Mouse (Mus musculus) limb, embryonic 13.5 days (tissue): ENCODE results near the gene Snf8. TPM values are rescaled to one million over a fixed set of nuclear protein-coding genes. Genes with fewer than 3 reads are reported as not detected.
A peak's percentile ranks its signal among the peaks of the same experiment; 100 is the strongest.

Experiments
- ATAC-seq: fragments of 200-750 bp; cut with Nextera tagmentation; 2 replicates; pipeline ENCODE4 v1.8.0; 2017; ENCODE audit warnings: low read depth, moderate number of reproducible peaks, moderate TSS enrichment; ENCODE audit not compliant: low FRiP score
- H3K27ac ChIP-seq: fragments of 300-500 bp; sonication (generic); 2 replicates; pipeline ENCODE4 v1.5.1; 2015; ENCODE audit warnings: inconsistent platforms, mild to moderate bottlenecking, moderate library complexity
- H3K27me3 ChIP-seq: fragments of 300-500 bp; sonication (generic); 2 replicates; pipeline ENCODE4 v1.6.1; 2015; ENCODE audit warnings: mild to moderate bottlenecking, inconsistent platforms
- H3K36me3 ChIP-seq: fragments of 300-500 bp; sonication (generic); 2 replicates; pipeline ENCODE4 v1.6.1; 2015; ENCODE audit warnings: inconsistent platforms, mild to moderate bottlenecking, moderate library complexity
- H3K4me1 ChIP-seq: fragments of 300-500 bp; sonication (generic); 2 replicates; pipeline ENCODE4 v1.6.1; 2015; ENCODE audit warnings: inconsistent platforms
- H3K4me2 ChIP-seq: fragments of 300-500 bp; sonication (generic); replicated peaks from 2 replicates; pipeline ENCODE4 v1.6.1; 2015; ENCODE audit warnings: inconsistent platforms, mild to moderate bottlenecking, moderate library complexity
- H3K4me3 ChIP-seq: fragments of 300-500 bp; sonication (generic); 2 replicates; pipeline ENCODE4 v1.5.1; 2015; ENCODE audit warnings: moderate library complexity, mild to moderate bottlenecking, inconsistent platforms
- H3K9ac ChIP-seq: fragments of 300-500 bp; sonication (generic); 2 replicates; pipeline ENCODE4 v1.6.1; 2015; ENCODE audit warnings: mild to moderate bottlenecking, inconsistent platforms
- H3K9me3 ChIP-seq: fragments of 300-500 bp; sonication (generic); 2 replicates; pipeline ENCODE4 v1.6.1; 2016; ENCODE audit warnings: inconsistent platforms
- WGBS: fragments of 180-500 bp; shearing (Covaris S2); methylation state at CpG from one replicate; pipeline ENCODE4 v1.1.7; 2015; 5-methylcytosine and 5-hydroxymethylcytosine counted together
- polyA plus RNA-seq: library from polyadenylated mRNA; unstranded; fragments of >200 nt; fragmentation: Nextera tagmentation; extraction: Ambion mirVana; gene quantifications from 2 replicates; pipeline ENCODE4 v1.2.1, GENCODE M21; 2015

The Snf8 gene
- polyA plus RNA-seq, 1 experiment from 2014 or later = 95.0 TPM

DNA sequence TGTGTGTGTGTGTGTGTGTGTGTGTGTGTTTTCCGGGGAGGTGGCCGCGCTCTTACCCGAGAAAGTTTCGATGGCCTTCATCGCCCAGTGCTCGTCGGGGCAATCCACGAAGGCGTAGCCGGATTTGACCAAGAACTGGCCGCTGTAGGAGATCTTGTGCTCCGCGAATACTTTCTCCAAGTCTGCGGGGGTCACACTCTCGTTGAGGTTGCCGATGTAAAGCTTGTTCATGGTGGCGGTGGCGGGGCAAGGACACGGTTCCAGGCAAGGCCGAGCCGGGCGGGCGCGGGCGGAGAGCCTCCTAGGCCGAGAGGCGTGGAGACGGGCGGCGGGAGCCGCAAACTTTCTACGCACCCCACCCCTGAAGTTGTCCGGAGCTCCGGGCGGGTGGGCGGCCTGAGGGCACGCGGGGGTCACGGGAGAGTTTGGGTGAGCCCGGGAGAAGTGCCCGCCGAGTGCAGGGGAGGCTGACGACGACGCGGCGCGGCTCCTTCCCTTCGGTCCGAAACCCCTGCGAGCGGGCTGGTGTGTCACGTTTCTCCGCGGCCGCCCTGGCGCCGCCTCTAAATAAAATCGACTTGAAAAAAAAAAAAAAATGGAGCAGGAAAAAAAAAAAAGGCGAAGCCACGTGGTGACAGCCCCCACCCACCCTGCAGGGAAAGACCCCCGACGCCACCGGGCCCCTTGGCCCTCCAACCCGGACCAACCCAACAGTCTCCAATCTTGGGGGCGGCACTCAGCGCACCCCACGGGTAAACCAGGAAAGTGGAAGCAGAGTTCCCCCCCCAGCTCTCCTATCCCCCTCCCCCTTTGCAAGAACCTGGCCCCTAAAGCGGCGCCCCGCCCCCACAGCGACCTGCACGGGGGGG is 29.0 kb upstream of the Snf8 start, which contains the start of gene Igf2bp1:
Gene Igf2bp1, minus strand, starts transcription at position 538 of the 869 bp plus-strand sequence.
- peak; percentile 77 for ATAC-seq
- under 1% methylated on average over 65 of the region's 74 CpGs for WGBS
- peaks cover 33% of the 10 kb centered on the region for H3K4me1 ChIP-seq

DNA sequence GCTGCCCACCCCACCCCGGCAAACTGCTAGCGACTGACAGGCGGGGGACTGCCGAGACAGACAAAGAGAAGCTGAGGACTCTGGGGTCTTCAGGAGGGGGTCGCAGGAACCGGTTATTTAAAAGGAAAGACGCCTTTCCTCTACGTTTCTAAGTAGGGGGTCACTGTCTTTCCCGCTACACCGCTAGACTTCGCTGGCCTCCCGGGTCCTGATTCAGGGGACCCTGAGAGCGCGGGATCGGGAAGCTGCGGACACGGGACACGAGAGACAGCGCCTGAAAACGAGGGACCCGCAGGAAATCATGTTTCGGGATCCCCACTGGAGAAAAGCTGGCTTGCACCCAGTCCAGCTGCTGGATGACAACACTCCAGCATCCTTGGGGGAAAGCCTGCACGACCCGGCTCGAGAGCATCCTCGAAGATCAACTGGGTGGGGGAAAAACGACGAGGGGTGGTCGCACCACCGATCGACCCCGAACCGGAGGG is 28.3 kb upstream of the Snf8 start:
- Histone ChIP-seq H3K9ac (peak overlapping the region; percentile 95), H3K4me2 (peak overlapping the region; percentile 91), H3K4me3 (peak overlapping the region; percentile 93), H3K9me3 (no peaks in the 10 kb centered on the region), H3K27me3 (no peaks in the 10 kb centered on the region), H3K36me3 (no peaks in the 10 kb centered on the region), H3K27ac (peak overlapping the region; percentile 99), H3K4me1 (peaks cover 26% of the 10 kb centered on the region)
- under 1% methylated on average over 33 of the region's 33 CpGs for WGBS
- peak; percentile 16; the same call in 1 of the 2 replicates for ATAC-seq

More for the DNA sequence above, 29.0 kb upstream of the Snf8 start, which contains the start of gene Igf2bp1:
- Histone ChIP-seq H3K36me3 (no peaks in the 10 kb centered on the region), H3K9ac (peak within 1 kb of the TSS; percentile 95), H3K27me3 (no peaks in the 10 kb centered on the region), H3K4me3 (peak within 1 kb of the TSS; percentile 93), H3K27ac (peak within 1 kb of the TSS; percentile 99), H3K4me2 (peak within 1 kb of the TSS; percentile 91), H3K9me3 (no peaks in the 10 kb centered on the region)

DNA sequence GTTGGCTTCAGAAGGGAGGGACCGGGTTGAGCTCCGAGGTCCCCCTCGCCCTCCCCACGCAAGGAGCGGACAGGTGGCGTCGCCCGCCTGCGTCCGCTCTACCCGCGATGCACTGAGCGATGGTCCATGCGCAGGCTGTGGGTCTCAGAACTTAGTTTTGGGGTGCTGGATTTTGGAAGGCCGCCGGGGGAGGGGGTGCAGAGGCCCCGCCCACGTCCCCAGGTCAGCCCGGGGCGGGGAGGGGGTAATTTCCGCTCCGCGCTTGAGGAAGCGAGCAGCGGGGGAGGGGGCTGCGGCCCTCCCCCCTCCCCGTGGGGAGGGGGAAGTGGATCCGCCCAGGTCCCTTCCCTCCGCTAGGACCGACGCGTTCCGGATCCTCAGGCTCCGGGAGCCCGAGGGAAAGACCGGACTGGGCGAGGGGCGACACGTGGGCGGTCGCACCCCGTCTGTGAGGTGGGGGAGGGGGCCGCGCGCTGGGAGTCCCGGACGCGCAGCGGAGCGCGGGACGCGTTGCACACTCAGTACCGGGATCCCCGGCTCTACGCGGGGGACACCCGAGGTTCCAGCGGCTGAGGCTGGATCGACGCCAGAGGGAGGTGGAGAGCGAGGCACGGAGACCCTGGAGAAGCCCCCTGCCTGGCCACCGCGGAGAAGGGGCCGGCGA is 27.7 kb upstream of the Snf8 start:
- WGBS = under 1% methylated on average over 54 of the region's 67 CpGs
- H3K9me3 ChIP-seq = no peaks in the 10 kb centered on the region
- peak overlapping the region; percentile 91 for H3K4me2 ChIP-seq
- ATAC-seq = peak; percentile 81
- peaks cover 20% of the 10 kb centered on the region for H3K4me1 ChIP-seq
- no peaks in the 10 kb centered on the region for H3K36me3 ChIP-seq
- peak overlapping the region; percentile 99 for H3K27ac ChIP-seq
- H3K27me3 ChIP-seq = no peaks in the 10 kb centered on the region
- H3K4me3 ChIP-seq = peak overlapping the region; percentile 93
- H3K9ac ChIP-seq = peak overlapping the region; percentile 95

DNA sequence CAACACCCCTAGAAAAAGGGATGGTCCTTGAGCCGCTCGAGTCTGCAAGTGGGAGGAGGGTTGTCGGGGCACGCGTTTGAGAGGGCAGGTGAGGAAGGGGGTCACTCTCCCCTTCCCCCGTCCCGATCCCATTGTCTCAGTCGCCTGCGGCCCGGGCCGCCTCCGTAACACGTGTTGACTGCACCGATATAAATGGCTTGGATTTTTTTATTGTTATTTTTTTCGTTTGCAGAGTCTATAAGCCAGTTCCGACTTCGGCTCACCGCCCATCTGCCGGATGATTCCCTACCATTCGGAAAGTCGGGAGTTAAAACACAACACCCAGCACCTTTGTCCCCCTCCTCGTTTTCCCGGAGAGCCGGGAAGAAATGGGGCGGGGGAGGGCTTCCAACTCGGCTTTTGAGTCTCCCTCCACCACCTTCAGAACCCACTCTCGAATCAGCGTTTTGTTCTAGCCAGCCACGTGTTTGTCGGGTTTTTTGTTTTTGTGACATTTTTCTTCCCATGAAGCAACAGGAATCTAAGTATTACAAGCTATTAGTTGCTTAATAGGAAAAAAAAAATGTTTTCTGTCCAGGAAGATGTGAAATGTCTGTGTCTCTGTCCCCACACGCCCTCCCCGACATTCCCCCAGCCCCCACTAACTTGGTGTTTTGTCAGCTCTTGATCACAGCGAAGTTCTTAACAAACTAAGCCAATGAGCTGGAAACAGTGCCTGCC is 27.0 kb upstream of the Snf8 start:
- WGBS = under 1% methylated on average over 33 of the region's 33 CpGs
- peak overlapping the region; percentile 91 for H3K4me2 ChIP-seq
- H3K27ac ChIP-seq = peak overlapping the region; percentile 99
- no peak; the same call in 1 of the 2 replicates for ATAC-seq
- no peaks in the 10 kb centered on the region for H3K9me3 ChIP-seq
- H3K4me1 ChIP-seq = peaks cover 13% of the 10 kb centered on the region
- H3K4me3 ChIP-seq = peak overlapping the region; percentile 93
- peak overlapping the region; percentile 95 for H3K9ac ChIP-seq
- H3K27me3 ChIP-seq = no peaks in the 10 kb centered on the region
- no peaks in the 10 kb centered on the region for H3K36me3 ChIP-seq

DNA sequence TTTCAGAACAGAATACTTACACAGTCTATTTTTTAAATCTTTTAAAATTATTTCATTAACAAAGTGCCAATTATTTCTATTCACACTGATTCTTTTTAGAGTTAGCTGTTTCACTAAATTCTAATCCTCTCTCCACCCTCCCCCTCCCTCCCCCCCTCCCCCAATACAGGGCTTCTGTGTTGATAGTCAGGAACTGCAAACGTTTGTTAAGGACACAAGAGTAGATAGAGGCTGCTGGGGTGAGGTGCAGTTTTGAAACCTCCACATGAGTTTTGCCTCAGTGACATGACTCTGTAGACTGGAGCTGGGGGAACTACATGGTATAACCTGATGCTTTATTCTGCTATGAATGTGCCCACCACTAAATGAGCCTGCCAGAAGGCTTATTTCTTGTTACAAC is 25.9 kb upstream of the Snf8 start:
- WGBS = 0% methylated on average over 1 of the region's 1 CpGs
- no peaks in the 10 kb centered on the region for H3K9me3 ChIP-seq
- no peak for ATAC-seq
- no peak overlapping the region for H3K9ac ChIP-seq
- no peaks in the 10 kb centered on the region for H3K36me3 ChIP-seq
- no peak overlapping the region for H3K4me3 ChIP-seq
- H3K4me1 ChIP-seq = 0 out of 2 replicates have a peak, but pooled peaks cover 5% of the 10 kb centered on the region
- no peak overlapping the region for H3K27ac ChIP-seq
- H3K27me3 ChIP-seq = no peaks in the 10 kb centered on the region
- no peak overlapping the region for H3K4me2 ChIP-seq

DNA sequence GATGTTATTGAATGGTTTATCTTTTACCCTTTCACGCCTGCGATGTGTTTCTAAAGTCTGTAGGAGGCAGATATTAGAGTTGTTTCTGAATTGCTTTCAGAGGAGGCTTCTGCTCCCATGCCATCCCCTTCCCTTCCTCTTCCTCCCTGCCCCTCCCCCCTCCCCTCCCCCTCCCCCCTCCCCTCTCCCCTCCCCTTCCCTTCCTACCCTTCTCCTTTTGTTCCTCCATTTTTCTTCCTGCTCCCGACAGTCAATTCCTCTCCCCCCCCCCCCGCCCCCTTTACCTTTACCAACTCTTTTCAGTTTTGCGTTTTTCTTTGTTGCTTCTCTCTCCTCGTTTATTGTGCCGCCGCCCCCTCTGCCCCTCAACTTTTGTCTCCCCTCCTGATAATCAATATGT is 22.7 kb upstream of the Snf8 start:
- H3K36me3 ChIP-seq = no peaks in the 10 kb centered on the region
- H3K4me1 ChIP-seq = 0 out of 2 replicates have a peak, but pooled peaks cover 5% of the 10 kb centered on the region
- 9% methylated on average over 6 of the region's 8 CpGs for WGBS
- H3K4me3 ChIP-seq = no peak overlapping the region
- no peak overlapping the region for H3K9ac ChIP-seq
- H3K4me2 ChIP-seq = peak overlapping the region; percentile 36; the same call in 1 of the 2 replicates
- H3K27ac ChIP-seq = no peak overlapping the region
- no peaks in the 10 kb centered on the region for H3K9me3 ChIP-seq
- ATAC-seq = no peak
- H3K27me3 ChIP-seq = no peaks in the 10 kb centered on the region

DNA sequence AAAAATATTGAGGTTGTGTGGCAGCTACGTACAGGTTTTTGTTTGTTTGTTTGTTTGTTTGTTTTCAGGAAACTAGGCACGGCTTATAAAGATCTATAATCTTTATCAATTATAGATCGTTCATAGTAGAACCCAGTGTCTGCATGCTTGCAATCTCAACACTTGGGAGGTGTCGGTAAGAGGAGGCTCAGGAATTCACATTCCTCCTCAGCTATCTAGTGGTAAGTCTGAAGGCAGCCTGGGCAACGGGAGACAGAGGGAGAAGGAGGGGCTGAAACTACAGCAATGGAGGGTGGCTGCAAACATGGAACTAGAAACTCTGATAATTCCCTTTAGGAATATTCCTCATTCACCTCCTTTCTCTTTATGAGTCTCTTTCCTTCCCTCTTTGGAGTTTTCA is 19.3 kb upstream of the Snf8 start:
- H3K4me1 ChIP-seq = no peaks in the 10 kb centered on the region
- no peaks in the 10 kb centered on the region for H3K36me3 ChIP-seq
- H3K9me3 ChIP-seq = no peaks in the 10 kb centered on the region
- WGBS = 39% methylated on average over 5 of the region's 5 CpGs
- H3K27me3 ChIP-seq = no peaks in the 10 kb centered on the region
- ATAC-seq = no peak
- no peak overlapping the region for H3K4me3 ChIP-seq
- no peak overlapping the region for H3K27ac ChIP-seq
- H3K9ac ChIP-seq = no peak overlapping the region
- no peak overlapping the region for H3K4me2 ChIP-seq

DNA sequence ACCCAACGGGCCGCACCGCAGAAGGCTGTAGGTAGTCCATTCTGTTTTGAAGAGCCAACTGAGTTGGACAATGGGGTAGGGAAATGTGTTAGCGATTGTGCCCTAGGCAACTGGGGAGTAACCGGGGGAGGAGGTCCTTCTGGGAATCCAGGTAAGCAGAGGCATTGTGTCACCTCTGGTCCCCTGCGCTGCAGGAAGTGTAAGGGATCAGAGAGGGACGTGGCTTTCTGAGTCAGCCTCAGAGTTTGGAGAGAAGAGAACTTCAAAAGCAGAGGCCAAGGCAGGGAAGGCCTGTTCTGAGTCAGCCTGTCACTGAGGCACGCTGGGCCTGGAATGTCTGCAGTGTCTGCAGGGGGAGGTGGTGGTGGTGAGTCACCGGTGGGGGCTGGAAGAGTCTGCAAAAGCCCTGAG is 16.7 kb upstream of the Snf8 start:
- Histone ChIP-seq H3K27ac (no peak overlapping the region), H3K9ac (no peak overlapping the region), H3K36me3 (no peaks in the 10 kb centered on the region), H3K9me3 (no peaks in the 10 kb centered on the region), H3K4me1 (no peaks in the 10 kb centered on the region), H3K27me3 (no peaks in the 10 kb centered on the region), H3K4me3 (no peak overlapping the region), H3K4me2 (no peak overlapping the region)
- whole genome bisulfite sequencing = 14% methylated on average over 9 of the region's 9 CpGs
- no peak for ATAC-seq

DNA sequence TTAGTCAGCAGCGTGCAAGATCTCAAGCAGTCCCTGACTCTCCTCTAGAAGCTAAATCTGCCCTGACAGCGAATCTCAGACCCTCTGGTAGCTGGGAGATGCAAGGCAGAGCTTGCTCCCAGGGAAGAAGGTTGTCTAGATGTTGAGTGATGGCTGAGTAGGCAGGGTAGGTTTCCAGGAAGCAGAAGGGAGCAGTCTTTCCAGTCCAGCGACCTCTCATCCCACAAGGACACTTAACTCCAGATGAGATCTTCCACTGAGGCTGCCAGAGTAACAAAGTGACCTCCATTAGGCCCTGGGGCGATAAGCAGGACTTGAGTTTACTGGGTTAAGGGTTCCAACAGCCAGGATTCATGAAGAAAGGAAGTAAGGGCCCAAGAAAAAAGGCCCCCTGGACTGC is 14.1 kb upstream of the Snf8 start:
- H3K9me3 ChIP-seq = no peaks in the 10 kb centered on the region
- no peak overlapping the region for H3K4me3 ChIP-seq
- no peak overlapping the region for H3K27ac ChIP-seq
- H3K9ac ChIP-seq = no peak overlapping the region
- no peak for ATAC-seq
- no peaks in the 10 kb centered on the region for H3K36me3 ChIP-seq
- no peak overlapping the region for H3K4me2 ChIP-seq
- WGBS = 53% methylated on average over 4 of the region's 4 CpGs
- no peaks in the 10 kb centered on the region for H3K27me3 ChIP-seq
- no peaks in the 10 kb centered on the region for H3K4me1 ChIP-seq

DNA sequence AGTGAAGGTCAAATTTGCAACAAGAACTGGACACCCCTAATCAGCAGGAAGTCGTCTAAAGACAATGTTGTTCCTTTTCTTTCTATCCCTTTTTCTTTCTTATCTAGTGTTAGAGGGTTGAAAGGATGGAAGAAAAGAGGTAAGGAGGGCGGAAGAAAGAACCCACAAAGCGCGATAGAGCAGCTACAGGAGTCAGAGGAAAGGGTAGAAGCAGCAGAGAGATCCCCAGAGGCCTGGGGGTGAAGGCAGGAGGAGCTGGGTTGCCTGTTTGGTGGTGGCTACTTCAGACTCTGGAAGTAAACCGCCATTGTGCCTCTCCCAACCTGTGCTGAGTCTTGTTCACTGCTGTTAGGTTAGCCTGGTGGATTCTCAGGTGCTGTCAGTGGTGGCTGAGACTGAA is 6.6 kb upstream of the Snf8 start:
- Histone ChIP-seq H3K27ac (no peak overlapping the region), H3K9me3 (no peaks in the 10 kb centered on the region), H3K36me3 (no peaks in the 10 kb centered on the region), H3K27me3 (peaks cover 11% of the 10 kb centered on the region; the same call in 1 of the 2 replicates), H3K4me2 (no peak overlapping the region), H3K4me1 (no peaks in the 10 kb centered on the region), H3K4me3 (no peak overlapping the region), H3K9ac (no peak overlapping the region)
- WGBS = 61% methylated on average over 5 of the region's 5 CpGs
- ATAC-seq = no peak

DNA sequence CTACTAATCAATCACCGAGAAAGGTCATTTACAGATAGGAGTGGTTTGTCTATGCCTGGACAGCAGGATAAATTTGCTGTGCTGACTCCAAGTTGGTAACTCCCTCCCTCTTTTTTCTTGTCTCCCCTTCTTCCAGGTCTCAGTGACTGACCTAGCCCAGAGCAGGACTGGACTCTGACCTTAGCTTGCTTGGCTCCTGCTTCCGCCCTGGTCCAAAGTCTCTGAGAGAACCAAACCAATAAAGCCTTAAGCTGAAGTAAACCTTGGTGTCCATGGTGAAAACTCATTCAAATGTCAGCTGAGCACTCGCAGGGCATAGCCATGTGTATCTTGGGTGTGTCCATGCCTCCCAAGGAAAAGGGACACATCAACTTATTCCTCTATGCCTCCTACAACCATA is 4.1 kb upstream of the Snf8 start:
- Histone ChIP-seq H3K36me3 (no peaks in the 10 kb centered on the region), H3K4me3 (no peak overlapping the region), H3K4me2 (no peak overlapping the region), H3K4me1 (peaks cover 7% of the 10 kb centered on the region), H3K9me3 (no peaks in the 10 kb centered on the region), H3K27me3 (peaks cover 11% of the 10 kb centered on the region; the same call in 1 of the 2 replicates), H3K9ac (no peak overlapping the region), H3K27ac (no peak overlapping the region)
- WGBS = 85% methylated on average over 3 of the region's 3 CpGs
- ATAC-seq = no peak
